Mouse (Mus musculus) v-Abl transformed pro-B cells (cell line): ENCODE measurements around the gene Pramel7.
"Not testable (repeated sequence)": the region's sequence is repeated elsewhere in the genome, so short reads cannot be mapped to it uniquely, and the experiment has no call there.

Source experiments
- in situ Hi-C, 2 experiments: fragments of 400-800 bp; cut with MboI; formaldehyde crosslinking; loops; one replicate each; pipeline ENCODE4 v1.15.1; 2025; ENCODE audit not compliant: unreplicated experiment in 2 of 2

Pramel7 gene

DNA sequence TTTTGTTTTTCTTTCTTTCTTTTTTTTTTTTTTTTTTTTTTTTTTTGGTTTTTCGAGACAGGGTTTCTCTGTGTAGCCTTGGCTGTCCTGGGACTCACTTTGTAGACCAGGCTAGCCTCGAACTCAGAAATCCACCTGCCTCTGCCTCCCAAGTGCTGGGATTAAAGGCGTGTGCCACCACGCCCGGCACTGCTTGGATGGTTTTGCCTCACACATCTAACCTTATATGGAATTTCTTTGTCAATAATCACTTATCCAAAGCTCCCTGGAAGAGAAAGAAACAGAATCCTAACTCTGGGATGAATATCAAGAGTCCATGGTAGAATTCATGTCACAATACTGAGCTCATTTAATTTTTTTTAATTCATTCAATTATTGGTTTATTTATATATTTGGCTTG lies at the start of gene Pramel7:
Gene Pramel7 (minus strand): TSS at position 101 of the 400 bp plus-strand sequence.
- in situ Hi-C loops = not testable (repeated sequence)

DNA sequence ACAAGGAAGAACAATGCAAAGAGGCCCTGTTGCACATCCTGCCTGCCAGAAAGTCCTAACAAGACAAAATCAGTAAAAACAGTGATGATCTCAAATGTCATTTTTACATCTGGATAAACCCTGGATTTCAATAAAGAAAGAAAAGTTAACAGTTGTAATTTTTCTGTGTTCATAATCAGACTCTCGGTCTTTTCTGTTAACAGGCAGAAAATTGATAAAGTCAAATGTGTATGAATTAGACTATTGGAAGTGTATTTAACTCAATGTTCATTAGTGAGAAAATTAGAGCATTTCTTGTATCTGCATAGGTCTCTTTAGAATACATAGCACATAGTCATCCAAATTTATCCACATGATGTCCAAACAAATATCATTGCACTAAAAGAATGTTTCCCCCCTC lies 48.5 kb upstream of the Pramel7 start, which contains the start of gene Olfr1128:
Gene Olfr1128 (minus strand): TSS at position 101 of the 400 bp plus-strand sequence.
- in situ Hi-C loops = no loop called here

DNA sequence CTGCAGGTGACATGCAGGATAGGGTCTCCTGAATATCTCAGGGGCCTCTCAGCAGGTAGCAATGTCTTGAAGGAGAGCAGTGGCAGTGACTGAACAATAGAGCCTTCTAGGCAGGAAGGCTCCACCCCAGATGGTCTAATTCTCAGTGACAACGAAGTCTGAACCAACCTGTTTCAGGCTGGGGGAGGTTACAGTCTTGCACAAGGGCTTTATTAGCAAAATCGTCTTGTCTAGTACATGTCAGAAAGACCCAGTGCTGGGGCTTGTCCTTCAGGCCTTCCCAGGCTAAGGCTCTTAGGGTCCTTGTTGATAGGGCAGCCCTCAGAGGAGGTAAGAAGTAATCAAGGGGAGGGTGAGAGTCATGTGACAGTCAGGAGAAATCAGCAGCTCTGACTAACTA lies 37.9 kb upstream of the Pramel7 start:
- in situ Hi-C loops = no loop called here

DNA sequence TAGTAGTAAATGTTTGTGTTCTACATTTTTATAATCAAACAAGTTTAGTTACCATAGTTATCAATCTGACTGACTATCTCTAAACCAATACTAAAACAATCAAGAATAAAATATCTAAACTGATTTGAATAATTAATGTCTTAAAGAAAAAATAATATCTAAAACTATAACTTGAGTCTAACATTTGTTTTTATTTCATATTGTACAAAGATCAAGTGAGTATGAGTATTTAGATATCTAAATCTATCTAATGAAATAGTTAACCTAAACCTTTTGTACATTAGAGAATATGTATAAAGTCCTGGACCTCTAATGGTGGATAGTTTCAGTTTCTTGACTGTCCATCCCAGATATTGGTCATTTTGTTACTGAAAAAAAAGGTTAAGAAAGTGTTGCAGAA lies 34.6 kb upstream of the Pramel7 start, which contains the start of gene Olfr153:
Gene Olfr153 (plus strand): TSS at position 301 of the 400 bp plus-strand sequence.
- in situ Hi-C loops = no loop called here

- in situ Hi-C loops = not testable (repeated sequence)
These were observed 29.2 kb upstream of the Pramel7 start for GRCm38 (mm10) chr2:87525899-87526616.

DNA sequence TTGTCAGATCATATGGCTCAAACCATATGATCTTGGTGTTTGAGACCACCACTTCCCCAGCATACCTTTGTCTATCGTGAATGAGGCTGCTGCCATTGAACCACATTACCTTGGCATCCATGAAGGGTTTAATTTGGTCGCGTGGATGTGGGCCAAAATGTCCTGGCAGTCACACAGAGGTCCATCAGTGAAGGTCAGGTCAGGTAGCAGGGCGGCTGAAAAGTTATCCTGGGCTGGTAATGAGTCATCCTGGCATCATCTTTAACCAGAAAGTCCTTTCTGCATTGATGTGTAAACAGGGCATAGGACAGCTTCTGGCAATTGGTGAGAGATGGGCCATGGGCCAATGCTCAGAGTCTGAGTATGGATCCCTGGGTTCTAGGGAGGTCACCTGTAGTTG lies 23.8 kb upstream of the Pramel7 start:
- in situ Hi-C loops = no loop called here

GRCm38 (mm10) chr2:87516581-87516980 lies 19.7 kb upstream of the Pramel7 start:
- in situ Hi-C loops = no loop called here

DNA sequence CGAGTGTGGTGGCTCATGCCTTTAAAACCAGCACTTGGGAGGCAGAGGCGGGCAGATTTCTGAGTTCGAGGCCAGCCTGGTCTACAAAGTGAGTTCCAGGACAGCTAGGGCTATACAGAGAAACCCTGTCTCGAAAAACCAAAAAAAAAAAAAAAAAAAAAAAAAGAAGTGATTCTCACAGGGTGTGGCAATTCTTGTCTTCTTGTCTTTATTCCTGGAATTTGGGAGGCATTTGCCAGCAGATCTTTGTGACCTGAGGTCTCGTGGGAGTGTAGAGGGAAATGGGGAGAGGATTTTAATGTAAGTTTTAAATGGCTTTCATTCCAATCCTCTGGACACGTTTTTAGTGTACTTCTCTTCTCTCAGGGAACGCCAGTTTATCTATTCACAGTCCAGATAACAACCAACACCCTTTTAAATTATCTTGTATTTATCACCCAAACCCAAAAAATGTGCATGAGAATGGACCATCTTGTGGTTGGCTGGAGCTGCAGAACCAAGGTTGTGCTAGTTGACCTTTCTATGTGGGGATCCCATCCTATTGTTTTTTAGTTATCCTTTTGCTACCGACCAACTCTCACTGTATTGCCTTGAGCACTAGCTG lies 18.7 kb upstream of the Pramel7 start:
- in situ Hi-C loops = no loop called here

DNA sequence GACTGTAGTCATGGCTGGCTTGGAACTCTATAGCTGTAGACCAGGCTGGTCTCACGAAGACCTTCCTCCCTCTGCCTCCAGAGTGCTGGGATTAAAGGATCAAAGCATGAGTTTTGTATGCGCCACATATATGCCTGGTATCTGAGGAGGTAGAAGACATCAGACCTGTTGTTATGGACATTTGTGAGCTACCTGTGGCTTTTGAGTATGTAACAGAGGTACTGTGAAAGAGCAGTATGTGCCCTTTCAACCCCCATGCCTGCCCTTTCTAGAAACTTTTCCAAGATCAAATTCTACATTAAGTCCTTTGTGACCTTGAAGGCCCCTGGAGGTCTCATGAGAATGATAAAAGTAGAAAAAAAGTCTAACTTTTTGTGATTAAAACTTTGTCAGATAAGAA lies 18.2 kb upstream of the Pramel7 start:
- in situ Hi-C loops = no loop called here

- in situ Hi-C loops = no loop called here
These were observed 9.4 kb upstream of the Pramel7 start, which contains the start of gene Pramel6 for GRCm38 (mm10) chr2:87506265-87506664. Gene Pramel6 (plus strand): TSS chr2:87506565.

DNA sequence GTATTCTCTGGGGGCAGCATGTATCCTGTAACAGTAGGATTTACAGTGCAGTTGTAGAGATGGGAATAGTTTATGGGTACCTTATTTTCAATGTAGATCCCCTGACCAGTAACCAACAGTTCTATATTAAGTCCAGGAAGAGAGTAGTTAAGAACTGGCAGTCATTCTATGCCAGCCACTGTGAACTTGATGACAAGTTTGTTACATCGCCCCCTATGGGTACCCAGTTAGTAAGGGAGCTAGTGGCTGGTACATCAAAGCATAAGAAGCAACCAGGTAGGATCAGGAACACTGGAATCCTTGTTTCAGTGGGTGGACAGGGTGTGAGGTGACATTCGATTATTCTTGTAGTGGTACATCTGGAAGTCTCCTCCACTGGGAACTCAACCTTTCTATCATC lies 14.6 kb downstream of the Pramel7 start:
- in situ Hi-C loops = no loop called here

DNA sequence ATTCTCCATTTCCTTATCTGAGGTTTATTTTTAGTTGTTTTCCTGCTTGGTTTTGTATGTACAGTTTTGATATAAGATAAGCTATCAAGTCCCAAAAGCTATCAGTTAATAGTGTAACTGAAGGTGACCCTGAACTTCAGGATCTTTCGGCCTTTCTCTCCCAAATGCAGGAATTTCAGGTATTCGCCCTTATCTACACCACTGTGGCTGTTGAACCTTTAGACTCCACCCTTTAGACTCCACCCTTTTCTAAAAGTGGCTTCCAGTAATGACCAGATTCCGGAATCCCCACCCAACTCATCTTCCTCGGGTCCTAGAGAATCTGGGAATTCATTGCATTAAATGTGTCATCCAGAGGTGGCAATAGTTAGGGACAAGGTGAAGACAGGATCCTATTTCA lies 15.7 kb downstream of the Pramel7 start:
- in situ Hi-C loops = no loop called here

DNA sequence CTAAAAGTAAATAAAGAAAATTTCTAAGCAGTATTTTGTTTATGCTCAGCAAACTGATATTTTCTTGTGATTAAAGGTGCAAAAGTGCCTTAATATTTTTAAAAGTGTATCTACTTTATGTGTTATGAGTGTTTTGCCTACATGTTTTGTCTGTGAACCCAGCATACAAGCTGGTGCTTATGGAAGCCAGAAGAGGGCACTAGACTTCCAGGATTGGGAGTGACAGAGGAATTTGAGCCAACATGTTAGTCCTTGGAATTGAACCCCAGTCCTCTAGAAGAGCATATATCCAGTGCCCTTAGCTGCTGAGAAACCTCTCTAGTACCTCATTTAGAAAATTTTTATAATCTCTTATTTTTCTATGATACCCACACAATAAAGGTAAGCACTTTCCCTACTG lies 16.7 kb downstream of the Pramel7 start:
- in situ Hi-C loops = no loop called here

DNA sequence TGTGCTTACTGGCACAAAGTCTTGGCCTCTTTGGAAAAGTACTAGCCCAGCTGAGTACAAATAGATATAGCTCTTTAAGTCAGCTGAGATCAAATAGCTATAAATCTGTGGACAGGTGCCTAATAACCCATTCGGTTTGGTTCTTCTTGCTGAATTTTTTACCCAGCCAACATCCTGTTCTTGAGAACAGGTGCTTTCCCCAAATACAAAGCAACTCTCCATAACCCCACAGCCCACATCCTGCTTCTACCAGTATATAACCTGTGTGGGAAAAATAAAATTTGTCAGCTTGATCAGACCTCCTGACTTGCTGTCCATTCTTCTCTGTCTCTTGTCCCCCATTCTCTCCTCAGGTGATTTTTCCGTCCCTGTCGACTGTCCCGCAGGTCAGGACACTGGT lies 35.1 kb downstream of the Pramel7 start:
- in situ Hi-C loops = no loop called here

GRCm38 (mm10) chr2:87453662-87454061 lies 43.2 kb downstream of the Pramel7 start, which contains the start of gene Olfr1126:
Gene Olfr1126 (plus strand): TSS chr2:87453962.
- in situ Hi-C loops = no loop called here
